Mouse (Mus musculus): Measurements from ENCODE around the gene Fam117a. TPM values are rescaled to one million over a fixed set of nuclear protein-coding genes. Genes with fewer than 3 reads are reported as not detected.
"Not testable (repeated sequence)": the region's sequence is repeated elsewhere in the genome, so short reads cannot be mapped to it uniquely, and the experiment has no call there.

Gene Fam117a
- total RNA-seq, 2 experiments from 2014 or later, result 11.3 to 14.0 TPM

DNA sequence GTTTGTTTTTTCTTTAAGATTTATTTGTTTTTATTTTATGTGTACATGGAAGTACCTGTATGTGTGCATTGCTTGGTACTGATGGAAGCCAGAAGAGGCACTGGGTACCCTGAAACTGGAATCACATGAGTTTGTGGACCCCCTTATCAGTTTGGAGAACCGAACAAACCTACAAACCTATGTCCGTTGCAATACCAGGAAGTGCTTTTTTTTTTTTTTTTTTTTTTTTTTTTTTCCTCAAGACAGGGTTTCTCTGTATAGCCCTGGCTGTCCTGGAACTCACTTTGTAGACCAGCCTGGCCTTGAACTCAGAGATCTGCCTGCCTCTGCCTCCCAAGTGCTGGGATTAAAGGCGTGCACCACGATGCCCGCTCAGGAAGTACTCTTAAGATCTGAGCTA, 69.6 kb downstream of the Fam117a start:
- DNase-seq; intact Hi-C loops (cut with DNase I): not testable (repeated sequence)

DNA sequence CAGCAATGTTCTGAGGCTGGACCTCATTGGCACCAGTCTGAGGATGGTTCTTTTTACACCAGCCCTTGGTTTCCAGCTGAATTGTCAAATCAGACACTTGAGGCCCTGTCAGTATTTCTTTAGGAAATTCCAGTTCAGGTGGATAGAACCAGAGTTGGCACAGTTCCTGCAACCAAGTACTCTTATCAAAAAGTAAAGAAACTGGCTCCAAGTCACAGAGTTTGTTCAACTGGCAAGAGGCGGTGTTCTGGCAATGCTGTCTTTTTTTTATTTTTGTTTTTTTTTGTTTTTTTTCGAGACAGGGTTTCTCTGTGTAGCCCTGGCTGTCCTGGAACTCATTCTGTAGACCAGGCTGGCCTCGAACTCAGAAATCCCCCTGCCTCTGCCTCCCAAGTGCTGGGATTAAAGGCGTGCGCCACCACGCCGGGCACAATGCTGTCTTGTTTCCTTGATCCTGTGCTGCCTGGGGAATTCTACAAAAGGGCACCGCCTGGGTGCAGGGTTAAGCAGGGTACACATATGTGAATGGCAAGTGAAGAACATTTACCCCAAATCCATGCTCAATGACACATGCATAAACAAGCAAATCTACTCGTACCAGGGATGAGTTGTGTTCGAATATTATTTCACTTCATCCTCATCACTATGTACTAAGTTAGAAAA, 72.8 kb downstream of the Fam117a start:
- intact Hi-C loops (cut with DNase I), result no loop called here

DNA sequence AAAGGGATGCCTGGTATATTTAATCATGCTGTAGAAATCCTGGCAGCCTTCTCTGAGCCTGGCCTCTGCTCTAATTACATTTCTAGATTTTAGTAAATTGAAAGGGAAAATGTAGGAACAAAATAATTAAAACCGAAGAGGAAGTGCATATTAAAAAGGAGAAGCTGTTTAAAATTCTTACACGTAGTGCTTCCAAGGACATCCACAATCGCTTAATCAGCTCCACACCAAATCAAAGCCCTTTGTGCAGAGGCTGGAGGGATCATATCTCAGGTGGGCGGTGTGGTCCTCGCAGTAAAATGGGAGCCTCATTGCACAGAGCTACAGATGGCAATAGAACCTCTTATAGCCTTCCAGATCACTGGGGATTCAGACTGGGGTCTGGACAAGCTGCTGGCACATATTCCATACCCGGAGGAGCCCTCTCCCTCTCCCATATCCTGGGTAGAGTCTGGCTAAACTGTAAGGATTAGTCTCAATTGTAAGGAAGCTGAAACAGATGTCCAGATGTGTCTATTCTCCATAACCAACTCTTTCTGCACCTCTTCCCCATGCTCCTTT, 74.7 kb downstream of the Fam117a start:
- DNase-seq, result no peak
- intact Hi-C loops (cut with DNase I), result no loop called here

More for the DNA sequence above, 72.8 kb downstream of the Fam117a start:
- no peak for DNase-seq

DNA sequence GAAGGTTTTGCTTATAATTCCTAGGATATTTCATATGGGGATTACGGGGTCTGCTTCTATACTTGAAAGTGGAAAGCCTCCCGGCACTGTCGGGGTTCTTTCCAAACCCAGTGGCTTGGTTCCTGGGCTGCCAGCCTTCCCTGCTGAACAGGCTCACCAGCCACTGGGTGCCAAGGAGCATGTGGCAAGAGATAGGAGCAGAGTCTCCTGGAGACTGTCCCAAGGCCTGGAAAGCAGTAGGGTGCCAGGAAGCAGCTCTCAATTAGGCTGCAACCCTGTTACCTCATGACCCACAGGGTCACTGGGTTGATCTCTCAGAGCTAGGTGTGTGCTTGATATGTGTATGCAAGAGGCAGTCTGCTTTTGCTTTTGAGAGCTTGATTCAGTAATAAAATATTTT, 75.8 kb downstream of the Fam117a start:
- intact Hi-C loops (cut with DNase I), result no loop called here
- DNase-seq, result no peak

DNA sequence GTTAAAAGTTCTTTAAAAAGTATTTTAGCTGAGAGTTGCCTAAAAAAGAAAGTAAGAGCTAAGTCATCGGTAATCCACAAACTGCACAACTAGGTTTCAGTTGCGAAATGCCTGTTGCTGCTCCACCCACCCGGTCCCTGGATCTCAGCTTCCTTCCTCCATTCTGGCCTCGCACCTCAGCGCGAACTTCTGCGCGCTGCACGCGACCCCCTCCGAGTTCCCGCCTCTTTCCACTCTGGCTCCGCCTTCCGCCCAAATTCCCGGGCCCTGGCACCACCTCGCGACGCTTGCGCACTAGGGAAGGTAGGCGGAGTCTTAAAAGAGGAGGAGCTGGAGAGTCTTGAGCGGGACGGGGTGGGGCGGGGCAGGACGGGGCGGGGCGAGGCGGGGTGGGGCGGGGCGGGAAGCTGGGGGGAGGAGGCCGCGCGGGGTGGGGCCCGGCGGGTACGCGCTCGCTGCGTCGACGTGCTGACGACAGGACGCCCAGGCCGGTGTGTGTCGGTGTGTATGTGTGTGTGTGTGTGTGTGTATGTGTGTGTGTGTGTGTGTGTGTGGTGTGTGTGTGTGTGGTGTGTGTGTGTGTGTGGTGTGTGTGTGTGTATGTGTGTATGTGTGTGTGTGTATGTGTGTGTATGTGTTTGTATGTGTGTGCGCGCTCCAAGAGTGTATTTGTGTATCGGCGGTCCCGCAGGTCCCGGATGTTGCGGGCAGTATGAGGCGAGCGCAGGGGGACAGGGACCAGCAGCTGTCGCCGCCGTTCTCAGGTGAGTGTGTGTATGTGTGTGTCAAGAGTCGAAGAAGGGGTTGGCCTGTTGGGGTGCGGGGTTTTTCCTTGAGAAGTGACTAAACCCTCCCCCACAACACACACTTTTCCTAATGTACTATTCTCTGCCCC, 77.1 kb downstream of the Fam117a start, which contains the start of gene Spop:
Gene Spop, plus strand, starts transcription at position 440 of the 895 bp plus-strand sequence.
- intact Hi-C loops (cut with DNase I), result no loop called here
- peak; percentile 92 to 96 for DNase-seq

DNA sequence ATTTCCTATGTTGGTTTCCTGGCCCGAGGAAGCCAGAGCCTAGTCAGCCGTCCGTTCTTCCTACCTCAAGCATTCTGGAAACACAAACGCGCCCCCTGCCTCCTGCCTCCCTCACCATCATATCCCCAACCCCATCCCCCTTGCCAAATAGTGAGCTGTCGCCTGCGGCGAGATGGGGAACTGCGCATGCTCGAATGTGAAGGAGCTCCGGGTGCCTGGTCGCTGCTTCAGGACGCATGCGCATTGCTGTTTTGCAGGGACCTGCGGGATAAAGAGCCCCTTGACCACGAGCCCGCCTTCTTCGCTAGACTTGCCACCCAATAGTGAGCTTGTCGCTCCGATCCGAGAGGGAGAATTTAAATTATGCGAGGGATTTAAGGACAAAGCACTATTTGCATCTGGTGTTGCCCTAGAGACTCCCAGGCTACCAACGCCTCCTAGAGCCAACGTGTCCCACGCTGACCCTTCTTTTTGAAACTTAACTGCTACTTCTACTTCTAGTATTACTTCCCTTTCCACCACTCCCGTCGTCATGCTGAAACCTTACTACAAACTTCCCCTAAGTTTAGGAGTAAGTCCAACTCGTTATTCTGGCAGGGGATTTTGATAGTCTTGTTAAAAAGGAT, 77.8 kb downstream of the Fam117a start:
- intact Hi-C loops (cut with DNase I), result no loop called here
- peak; percentile 96 for DNase-seq

DNA sequence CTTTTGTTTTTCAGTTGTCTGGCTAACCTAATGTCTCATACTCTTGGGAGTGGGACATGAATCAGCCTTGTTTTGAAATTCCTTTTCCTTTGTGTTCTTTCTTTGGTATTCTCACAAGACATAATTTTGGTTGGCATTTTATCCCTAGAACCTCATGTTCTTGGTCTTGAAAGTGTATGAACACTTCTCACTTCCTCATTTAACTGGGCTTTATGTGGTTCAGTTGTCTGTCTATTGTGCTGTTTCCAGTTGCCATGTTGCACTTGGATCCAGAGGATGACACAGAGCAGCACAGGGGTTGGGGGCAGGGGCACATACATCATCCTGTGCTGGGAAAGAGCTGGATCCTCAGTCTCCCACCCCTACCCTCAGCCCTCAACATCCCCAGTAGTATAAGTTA, 79.1 kb downstream of the Fam117a start:
- DNase-seq, result no peak
- intact Hi-C loops (cut with DNase I), result no loop called here

DNA sequence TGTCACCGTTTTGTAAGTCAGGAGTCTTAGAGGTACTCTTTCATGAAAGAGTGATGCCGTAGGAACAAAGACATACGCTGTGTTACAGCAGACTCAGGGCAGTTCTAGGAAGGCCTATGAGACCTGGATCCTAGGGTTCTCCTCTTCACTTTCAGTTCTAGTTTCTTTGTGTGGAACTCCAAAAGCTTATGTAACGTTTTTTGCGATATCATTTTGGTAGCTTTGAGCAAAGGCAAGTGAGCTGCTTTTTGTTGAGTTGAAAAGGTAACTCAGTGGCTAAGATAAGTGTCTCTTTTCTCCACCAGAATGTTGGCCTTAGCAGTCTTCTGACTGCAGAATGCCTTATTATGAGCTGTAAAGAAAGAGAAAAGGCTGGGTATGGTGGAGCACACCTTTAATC, 80.5 kb downstream of the Fam117a start:
- no peak for DNase-seq
- intact Hi-C loops (cut with DNase I), result no loop called here

DNA sequence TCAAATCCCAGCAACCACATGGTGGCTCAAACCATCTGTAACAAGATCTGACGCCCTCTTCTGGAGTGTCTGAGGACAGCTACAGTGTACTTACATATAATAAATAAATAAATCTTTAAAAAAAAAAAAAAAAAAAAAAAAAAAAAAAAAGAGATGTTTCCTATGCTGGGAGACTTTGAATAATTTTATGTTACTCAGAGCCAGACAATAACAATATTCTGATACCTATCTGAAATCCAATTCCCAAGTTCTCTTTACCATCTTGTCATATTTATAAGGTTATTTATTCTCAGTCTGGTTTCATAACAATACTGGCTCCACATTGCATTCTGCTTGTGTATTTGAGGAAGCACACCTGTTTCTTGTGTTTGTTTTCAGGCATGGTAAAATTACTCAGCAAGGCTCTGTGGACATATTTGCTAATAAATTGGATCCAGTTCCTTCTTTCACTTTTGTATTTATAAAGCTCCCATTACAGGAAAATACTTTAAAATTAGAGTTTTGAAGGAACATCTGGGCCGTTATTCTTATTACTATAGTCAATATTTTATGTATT, 84.1 kb downstream of the Fam117a start:
- no peak for DNase-seq
- intact Hi-C loops (cut with DNase I), result no loop called here

DNA sequence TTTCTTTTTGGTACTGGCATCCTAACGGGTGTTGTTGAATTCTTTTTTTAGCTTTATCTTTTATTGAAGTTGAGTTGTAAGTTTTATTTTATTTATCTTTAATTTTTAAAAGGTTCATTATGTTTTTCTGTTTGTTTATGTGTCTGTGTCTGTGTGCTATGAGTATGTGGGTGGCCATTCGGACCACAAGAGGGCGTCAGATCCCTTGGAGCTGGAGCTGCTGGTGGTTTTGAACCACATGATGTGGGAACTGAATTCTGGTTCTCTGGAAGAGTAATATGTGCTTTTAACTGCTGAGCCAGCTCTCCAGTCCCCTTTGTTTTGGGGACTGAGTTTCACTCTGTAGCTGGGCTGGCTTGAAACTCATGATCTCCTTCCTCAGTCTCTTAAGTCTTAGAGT, 86.7 kb downstream of the Fam117a start:
- DNase-seq, result no peak
- intact Hi-C loops (cut with DNase I), result no loop called here

DNA sequence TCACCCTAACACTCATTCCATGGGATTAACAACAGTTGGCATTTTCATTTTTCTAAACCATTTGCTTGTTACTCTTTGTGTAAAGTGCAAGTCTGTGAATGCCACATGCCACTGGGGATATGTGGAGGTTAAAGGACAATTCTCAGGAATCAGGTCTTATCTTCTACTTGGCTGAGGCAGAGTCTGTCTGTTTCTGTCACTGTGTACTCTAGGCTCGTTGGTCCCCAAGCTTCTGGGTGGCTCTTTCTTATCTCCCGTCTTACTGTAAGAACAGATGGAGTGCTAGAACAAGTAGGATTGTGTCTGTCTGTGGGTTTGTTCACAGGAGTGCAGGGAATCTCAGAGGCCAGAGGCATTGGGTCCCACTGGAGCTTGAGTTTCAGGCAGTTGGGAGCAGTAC, 94.5 kb downstream of the Fam117a start:
- intact Hi-C loops (cut with DNase I), result no loop called here
- DNase-seq, result no peak

Other genes starting within 250 kb of the Fam117a start
- gene Dlx3, start 216.9 kb upstream of the Fam117a start, total RNA-seq (2021), result not detected
- gene Dlx4, start 190.8 kb upstream of the Fam117a start, total RNA-seq (2021), result under 1 TPM in 1 of 2 experiments, not detected in 1; 0.17 TPM
- gene Tac4, start 75.5 kb upstream of the Fam117a start, total RNA-seq (2021), result not detected
- gene Kat7, start 26.8 kb upstream of the Fam117a start, total RNA-seq (2021), result 10 to 100 TPM; 30.6 to 32.2 TPM
- gene Slc35b1, start 47.7 kb downstream of the Fam117a start, total RNA-seq (2021), result 10 to 100 TPM; 35.2 to 42.4 TPM
- 100 to 1,000 TPM; 169 to 171 TPM for gene Spop, start 77.1 kb downstream of the Fam117a start, total RNA-seq (2021)
- gene Nxph3, start 177.6 kb downstream of the Fam117a start, total RNA-seq (2021), result under 1 TPM; 0.37 to 0.93 TPM